Mouse (Mus musculus) intestine, embryonic 14.5 days (tissue): ENCODE measurements around the gene Morn1. TPM values are rescaled to one million over a fixed set of nuclear protein-coding genes. Genes with fewer than 3 reads are reported as not detected.

Source experiments
- ATAC-seq: fragments of 200-750 bp; cut with Nextera tagmentation; replicated peaks from 2 replicates; pipeline ENCODE4 v1.8.0; 2017; ENCODE audit warnings: low read depth, moderate number of reproducible peaks, moderate TSS enrichment, moderate library complexity; ENCODE audit not compliant: low FRiP score, low TSS enrichment
- DNase-seq: peaks from one replicate; pipeline ENCODE4 v3.0.0-alpha.2; 2018; ENCODE audit warnings: low spot score
- H3K27ac ChIP-seq: fragments of 300-500 bp; sonication (generic); 2 replicates; pipeline ENCODE4 v1.5.1; 2014; ENCODE audit warnings: low read depth, mild to moderate bottlenecking, control low read depth
- H3K27me3 ChIP-seq: fragments of 300-500 bp; sonication (generic); replicated peaks from 2 replicates; pipeline ENCODE4 v1.6.1; 2014; ENCODE audit warnings: low read length, control low read depth; ENCODE audit not compliant: control insufficient read depth, insufficient read depth
- H3K36me3 ChIP-seq: fragments of 300-500 bp; sonication (generic); 2 replicates; pipeline ENCODE4 v1.6.1; 2014; ENCODE audit warnings: low read length, control low read depth; ENCODE audit not compliant: control insufficient read depth, insufficient read depth
- H3K4me1 ChIP-seq: fragments of 300-500 bp; sonication (generic); replicated peaks from 2 replicates; pipeline ENCODE4 v1.6.1; 2014; ENCODE audit warnings: low read length, control low read depth, mixed read lengths; ENCODE audit not compliant: control insufficient read depth, insufficient read depth
- H3K4me2 ChIP-seq: fragments of 300-500 bp; sonication (generic); 2 replicates; pipeline ENCODE4 v1.6.1; 2014; ENCODE audit warnings: low read length
- H3K4me3 ChIP-seq: fragments of 300-500 bp; sonication (generic); 2 replicates; pipeline ENCODE4 v1.5.1; 2014; ENCODE audit warnings: low read depth, low read length, control low read depth, mixed read lengths
- H3K9ac ChIP-seq: fragments of 300-500 bp; sonication (generic); 2 replicates; pipeline ENCODE4 v1.6.1; 2014; ENCODE audit warnings: mild to moderate bottlenecking, low read length
- H3K9me3 ChIP-seq: fragments of 300-500 bp; sonication (generic); 2 replicates; pipeline ENCODE4 v1.6.1; 2016; ENCODE audit warnings: low read length, control low read depth; ENCODE audit not compliant: control insufficient read depth
- WGBS: fragments of 180-500 bp; shearing (Covaris S2); extraction: QIAGEN DNeasy Blood & Tissue Kit; methylation state at CpG from one replicate; pipeline ENCODE4 v1.1.7; 2014; 5-methylcytosine and 5-hydroxymethylcytosine counted together
- polyA plus RNA-seq: library from polyadenylated mRNA; unstranded; fragments of >200 nt; fragmentation: Nextera tagmentation; extraction: Ambion mirVana; gene quantifications from 2 replicates; pipeline ENCODE4 v1.2.1, GENCODE M21; 2014

The Morn1 gene
- polyA plus RNA-seq, 1 experiment from 2014 or later: 3.8 TPM

- ATAC-seq (peak; percentile 86), DNase-seq (peak; percentile 90)
- 6% methylated on average over 60 of the region's 73 CpGs for WGBS
- Histone ChIP-seq H3K27me3 (no peaks in the 10 kb centered on the region), H3K9me3 (no peaks in the 10 kb centered on the region), H3K9ac (peak overlapping the region; percentile 68), H3K27ac (peak overlapping the region; percentile 80), H3K4me3 (peak overlapping the region; percentile 43), H3K4me2 (peak overlapping the region; percentile 79), H3K36me3 (peaks cover 11% of the 10 kb centered on the region), H3K4me1 (peaks cover 28% of the 10 kb centered on the region)
These were observed 64.1 kb downstream of the Morn1 start for GRCm38 (mm10) chr4:155150276-155151113.

- H3K9ac ChIP-seq: peak overlapping the region; percentile 68
- H3K4me3 ChIP-seq: peak overlapping the region; percentile 43
- WGBS: 46% methylated on average over 12 of the region's 12 CpGs
- no peak for DNase-seq
- H3K9me3 ChIP-seq: no peaks in the 10 kb centered on the region
- H3K4me1 ChIP-seq: peaks cover 22% of the 10 kb centered on the region
- H3K4me2 ChIP-seq: peak overlapping the region; percentile 79
- peak overlapping the region; percentile 80 for H3K27ac ChIP-seq
- no peaks in the 10 kb centered on the region for H3K27me3 ChIP-seq
- peak; percentile 2 for ATAC-seq
- peaks cover 19% of the 10 kb centered on the region for H3K36me3 ChIP-seq
These were observed 64.9 kb downstream of the Morn1 start for GRCm38 (mm10) chr4:155151221-155151788.

- WGBS: 57% methylated on average over 4 of the region's 4 CpGs
These were observed 65.5 kb downstream of the Morn1 start for GRCm38 (mm10) chr4:155151845-155152244.

GRCm38 (mm10) chr4:155152476-155152875 lies 66.1 kb downstream of the Morn1 start:
- no peak for ATAC-seq
- Histone ChIP-seq H3K9ac (no peak overlapping the region), H3K27ac (no peak overlapping the region), H3K27me3 (no peaks in the 10 kb centered on the region), H3K9me3 (no peaks in the 10 kb centered on the region), H3K4me2 (no peak overlapping the region), H3K4me3 (no peak overlapping the region), H3K4me1 (peaks cover 22% of the 10 kb centered on the region), H3K36me3 (peaks cover 30% of the 10 kb centered on the region)
- DNase-seq: no peak
- 95% methylated on average over 6 of the region's 6 CpGs for WGBS

More at GRCm38 (mm10) chr4:155151845-155152244, 65.5 kb downstream of the Morn1 start:
- Histone ChIP-seq H3K4me1 (peaks cover 22% of the 10 kb centered on the region), H3K4me2 (no peak overlapping the region), H3K27me3 (no peaks in the 10 kb centered on the region), H3K27ac (no peak overlapping the region; the same call in 1 of the 2 replicates), H3K9ac (no peak overlapping the region), H3K9me3 (no peaks in the 10 kb centered on the region), H3K36me3 (peaks cover 24% of the 10 kb centered on the region), H3K4me3 (no peak overlapping the region)
- ATAC-seq (no peak), DNase-seq (no peak)

GRCm38 (mm10) chr4:155153389-155154072 lies 67.2 kb downstream of the Morn1 start:
- H3K4me2 ChIP-seq: no peak overlapping the region
- ATAC-seq (no peak), DNase-seq (no peak)
- peaks cover 41% of the 10 kb centered on the region for H3K36me3 ChIP-seq
- peaks cover 22% of the 10 kb centered on the region for H3K4me1 ChIP-seq
- no peaks in the 10 kb centered on the region for H3K9me3 ChIP-seq
- H3K27ac ChIP-seq: no peak overlapping the region
- H3K27me3 ChIP-seq: no peaks in the 10 kb centered on the region
- 81% methylated on average over 3 of the region's 3 CpGs for WGBS
- no peak overlapping the region for H3K4me3 ChIP-seq
- H3K9ac ChIP-seq: no peak overlapping the region

- Histone ChIP-seq H3K36me3 (peaks cover 56% of the 10 kb centered on the region), H3K4me2 (no peak overlapping the region), H3K9me3 (no peaks in the 10 kb centered on the region), H3K4me1 (peaks cover 15% of the 10 kb centered on the region), H3K27ac (no peak overlapping the region), H3K4me3 (no peak overlapping the region), H3K27me3 (no peaks in the 10 kb centered on the region), H3K9ac (no peak overlapping the region)
- no peak for ATAC-seq
- WGBS: 59% methylated on average over 11 of the region's 11 CpGs
- DNase-seq: no peak
These were observed 68.6 kb downstream of the Morn1 start for GRCm38 (mm10) chr4:155154986-155155385.

GRCm38 (mm10) chr4:155156734-155157133 lies 70.4 kb downstream of the Morn1 start:
- DNase-seq: no peak
- Histone ChIP-seq H3K9ac (no peak overlapping the region), H3K27ac (no peak overlapping the region), H3K4me3 (no peak overlapping the region), H3K4me1 (peaks cover 7% of the 10 kb centered on the region), H3K9me3 (no peaks in the 10 kb centered on the region), H3K4me2 (no peak overlapping the region), H3K27me3 (no peaks in the 10 kb centered on the region), H3K36me3 (peaks cover 63% of the 10 kb centered on the region)
- 95% methylated on average over 17 of the region's 17 CpGs for WGBS
- no peak for ATAC-seq

- no peak overlapping the region for H3K4me3 ChIP-seq
- ATAC-seq (no peak), DNase-seq (no peak)
- H3K4me1 ChIP-seq: peaks cover 16% of the 10 kb centered on the region
- peaks cover 63% of the 10 kb centered on the region for H3K36me3 ChIP-seq
- H3K27me3 ChIP-seq: no peaks in the 10 kb centered on the region
- H3K27ac ChIP-seq: no peak overlapping the region
- H3K9me3 ChIP-seq: no peaks in the 10 kb centered on the region
- no peak overlapping the region for H3K4me2 ChIP-seq
- 90% methylated on average over 27 of the region's 27 CpGs for WGBS
- no peak overlapping the region for H3K9ac ChIP-seq
These were observed 71.6 kb downstream of the Morn1 start for GRCm38 (mm10) chr4:155157871-155158542.
